Mouse (Mus musculus): ENCODE results near the gene Bahcc1. TPM values are rescaled to one million over a fixed set of nuclear protein-coding genes. Genes with fewer than 3 reads are reported as not detected.

The Bahcc1 gene
- polyA plus RNA-seq (2021; fragmentation: Nextera tagmentation), result 1.1 and 1.6 TPM in 2 replicates
- long read RNA-seq, experiment 1, partial matches to known transcripts, result 0 of 5 reads
- long read RNA-seq, experiment 1, other reads (novel, unspliced or antisense), result 5 of 5 reads
- long read RNA-seq, experiment 2, partial matches to known transcripts, result 1 of 5 reads
- long read RNA-seq, experiment 2, other reads (novel, unspliced or antisense), result 4 of 5 reads

GRCm38 (mm10) chr11:120232230-120233097, at the start of gene Bahcc1:
Gene Bahcc1 (plus strand): TSS chr11:120232947.

Small RNA genes within 50 kb of the gene (microRNA-seq; reads per million reads assigned to microRNA genes)
- gene Gm47297, result not detected

Other genes with a start within 250 kb of the Bahcc1 start
- 28.3 and 29.9 TPM in 2 replicates for gene Aatk, start 185.8 kb upstream of the Bahcc1 start, polyA plus RNA-seq (2021; fragmentation: Nextera tagmentation)
- gene Cep131, start 146.1 kb upstream of the Bahcc1 start, polyA plus RNA-seq (2021; fragmentation: Nextera tagmentation), result 12.3 and 15.1 TPM in 2 replicates
- 8.4 and 9.5 TPM in 2 replicates for gene Tepsin, start 134.2 kb upstream of the Bahcc1 start, polyA plus RNA-seq (2021; fragmentation: Nextera tagmentation)
- gene Ndufaf8, start 134.0 kb upstream of the Bahcc1 start, polyA plus RNA-seq (2021; fragmentation: Nextera tagmentation), result 202 and 204 TPM in 2 replicates
- gene Slc38a10, start 81.6 kb upstream of the Bahcc1 start, polyA plus RNA-seq (2021; fragmentation: Nextera tagmentation), result 28.6 and 32.4 TPM in 2 replicates
- gene Actg1, start 115.6 kb downstream of the Bahcc1 start, polyA plus RNA-seq (2021; fragmentation: Nextera tagmentation), result 2,332 and 2,802 TPM in 2 replicates
- gene Fscn2, start 128.6 kb downstream of the Bahcc1 start, polyA plus RNA-seq (2021; fragmentation: Nextera tagmentation), result 1.6 TPM in 2 replicates
- gene Faap100, start 145.8 kb downstream of the Bahcc1 start, polyA plus RNA-seq (2021; fragmentation: Nextera tagmentation), result 8.4 and 9.4 TPM in 2 replicates
- gene Nploc4, start 204.8 kb downstream of the Bahcc1 start, polyA plus RNA-seq (2021; fragmentation: Nextera tagmentation), result 5.8 and 6.1 TPM in 2 replicates
- 0.21 TPM in 1 of 2 replicates, not detected in the other for gene Tspan10, start 209.7 kb downstream of the Bahcc1 start, polyA plus RNA-seq (2021; fragmentation: Nextera tagmentation)
- 0.58 and 1.0 TPM in 2 replicates for gene Pde6g, start 220.6 kb downstream of the Bahcc1 start, polyA plus RNA-seq (2021; fragmentation: Nextera tagmentation)
- gene Oxld1, start 225.1 kb downstream of the Bahcc1 start, polyA plus RNA-seq (2021; fragmentation: Nextera tagmentation), result 31.7 and 34.6 TPM in 2 replicates
- 29.5 and 39.5 TPM in 2 replicates for gene Ccdc137, start 225.2 kb downstream of the Bahcc1 start, polyA plus RNA-seq (2021; fragmentation: Nextera tagmentation)
- 87.8 and 95.3 TPM in 2 replicates for gene Arl16, start 234.7 kb downstream of the Bahcc1 start, polyA plus RNA-seq (2021; fragmentation: Nextera tagmentation)

Measured in layer of hippocampus, adult 6 months (tissue).